Mouse (Mus musculus) adrenal gland, postnatal 14 days (tissue): Measurements from ENCODE around the gene Enam. TPM values are rescaled to one million over a fixed set of nuclear protein-coding genes. Genes with fewer than 3 reads are reported as not detected.

Experiments
- total RNA-seq: library from RNA; stranded (reverse); gene quantifications from 2 replicates; pipeline ENCODE4 v1.2.3, GENCODE M21; 2021

Gene Enam
- total RNA-seq, 1 experiment from 2014 or later: not detected

Other genes starting within 250 kb of the Enam start
- gene Gm7714, start 219.1 kb upstream of the Enam start, total RNA-seq: not detected in 2 replicates
- gene Prol1, start 170.7 kb upstream of the Enam start, total RNA-seq: not detected in 2 replicates
- gene Amtn, start 111.9 kb upstream of the Enam start, total RNA-seq: not detected in 2 replicates
- not detected in 2 replicates for gene Ambn, start 32.0 kb upstream of the Enam start, total RNA-seq
- 0.98 and 1.5 TPM in 2 replicates for gene Jchain, start 39.9 kb downstream of the Enam start, total RNA-seq
- gene Utp3, start 66.5 kb downstream of the Enam start, total RNA-seq: 34.8 and 43.2 TPM in 2 replicates
- gene Rufy3, start 77.1 kb downstream of the Enam start, total RNA-seq: 24.2 and 30.6 TPM in 2 replicates
- 151 and 153 TPM in 2 replicates for gene Grsf1, start 188.2 kb downstream of the Enam start, total RNA-seq
- gene Mob1b, start 232.9 kb downstream of the Enam start, total RNA-seq: 32.4 and 36.4 TPM in 2 replicates